Mouse (Mus musculus): Measurements from ENCODE around the gene Mrps27. TPM values are rescaled to one million over a fixed set of nuclear protein-coding genes. Genes with fewer than 3 reads are reported as not detected.
A peak's percentile ranks its signal among the peaks of the same experiment; 100 is the strongest.

Gene Mrps27
- total and polyA plus RNA-seq, 2 experiments from 2014 or later = 19.6 to 37.4 TPM

GRCm38 (mm10) chr13:99441700-99442433 is 97.3 kb downstream of the Mrps27 start:
- Histone ChIP-seq H3K4me1 (ENCODE audit: insufficient read depth, low read length) (peaks cover 20% of the 10 kb centered on the region), H3K27ac (ENCODE audit: low read depth, low read length) (no peak overlapping the region; the same call in 1 of the 2 replicates), H3K4me2 (ENCODE audit: low read depth, low read length, poor library complexity, severe bottlenecking) (no peak overlapping the region), H3K9ac (replicated peaks; ENCODE audit: low read length, poor library complexity, severe bottlenecking) (no peak overlapping the region), H3K9me3 (ENCODE audit: low read length) (no peaks in the 10 kb centered on the region), H3K27me3 (ENCODE audit: insufficient read depth, low read length) (no peaks in the 10 kb centered on the region), H3K4me3 (ENCODE audit: low read depth, low read length) (no peak overlapping the region), H3K36me3 (ENCODE audit: insufficient read depth, low read length) (peaks cover 28% of the 10 kb centered on the region)
- TF ChIP-seq CTCF (IDR thresholded peaks at IDR 0.05) = no peak
- 39% methylated on average over 18 of the region's 18 CpGs for WGBS
- DNase-seq (ENCODE audit: low spot score) = no peak
- no peak for ATAC-seq (ENCODE audit: low FRiP score)

- no peak overlapping the region; the same call in 1 of the 2 replicates for H3K27ac ChIP-seq (ENCODE audit: low read depth, low read length)
- ATAC-seq (ENCODE audit: low FRiP score) = no peak
- H3K4me1 ChIP-seq (ENCODE audit: insufficient read depth, low read length) = peaks cover 28% of the 10 kb centered on the region
- H3K27me3 ChIP-seq (ENCODE audit: insufficient read depth, low read length) = no peaks in the 10 kb centered on the region
- no peak overlapping the region for H3K9ac ChIP-seq (replicated peaks; ENCODE audit: low read length, poor library complexity, severe bottlenecking)
- no peak for TF ChIP-seq CTCF (IDR thresholded peaks at IDR 0.05)
- no peak overlapping the region for H3K4me3 ChIP-seq (ENCODE audit: low read depth, low read length)
- DNase-seq (ENCODE audit: low spot score) = no peak
- 16% methylated on average over 12 of the region's 12 CpGs for WGBS
- no peak overlapping the region for H3K4me2 ChIP-seq (ENCODE audit: low read depth, low read length, poor library complexity, severe bottlenecking)
- no peaks in the 10 kb centered on the region for H3K9me3 ChIP-seq (ENCODE audit: low read length)
- peaks cover 23% of the 10 kb centered on the region for H3K36me3 ChIP-seq (ENCODE audit: insufficient read depth, low read length)
These were observed 98.1 kb downstream of the Mrps27 start for GRCm38 (mm10) chr13:99442434-99443249.

DNA sequence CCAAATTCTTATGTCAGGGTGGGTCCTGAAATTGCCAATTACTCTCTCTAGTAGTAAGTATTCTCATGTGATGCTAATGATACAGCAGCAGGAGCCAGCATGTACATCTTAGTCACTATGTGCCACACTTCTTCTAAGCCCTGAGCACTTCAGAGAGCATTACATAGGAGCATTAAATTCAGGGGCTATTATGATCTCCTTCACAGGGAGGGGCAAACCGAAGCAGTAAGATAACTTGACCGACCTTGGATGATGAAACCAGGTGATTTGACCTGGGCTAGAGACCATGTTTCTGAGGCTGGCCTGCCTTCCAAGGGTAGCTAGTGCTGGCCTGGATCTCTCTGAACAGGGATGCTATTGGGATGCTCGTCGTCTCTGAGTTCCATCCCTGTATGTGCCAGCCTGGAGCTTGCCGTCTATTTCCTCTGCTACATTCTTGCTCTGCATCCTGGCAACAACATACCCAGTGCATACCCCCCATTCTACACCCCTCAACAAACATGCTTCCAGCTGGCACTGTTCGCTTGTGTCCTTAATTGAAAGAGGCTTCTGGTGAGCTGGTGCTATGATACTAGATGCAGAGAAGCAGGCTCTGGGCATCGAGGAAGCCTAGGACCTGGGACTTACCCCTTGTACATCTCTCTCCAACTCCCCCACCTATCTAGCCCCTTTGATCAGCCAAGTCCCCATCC is 99.0 kb downstream of the Mrps27 start:
- TF ChIP-seq CTCF (IDR thresholded peaks at IDR 0.05) = no peak
- Histone ChIP-seq H3K9ac (replicated peaks; ENCODE audit: low read length, poor library complexity, severe bottlenecking) (no peak overlapping the region), H3K27ac (ENCODE audit: low read depth, low read length) (peak overlapping the region; percentile 62), H3K4me1 (ENCODE audit: insufficient read depth, low read length) (peaks cover 33% of the 10 kb centered on the region), H3K9me3 (ENCODE audit: low read length) (no peaks in the 10 kb centered on the region), H3K27me3 (ENCODE audit: insufficient read depth, low read length) (no peaks in the 10 kb centered on the region), H3K4me2 (ENCODE audit: low read depth, low read length, poor library complexity, severe bottlenecking) (no peak overlapping the region), H3K36me3 (ENCODE audit: insufficient read depth, low read length) (peaks cover 23% of the 10 kb centered on the region), H3K4me3 (ENCODE audit: low read depth, low read length) (no peak overlapping the region)
- ATAC-seq (ENCODE audit: low FRiP score) (peak; percentile 50), DNase-seq (ENCODE audit: low spot score) (peak; percentile 79)
- 14% methylated on average over 7 of the region's 7 CpGs for WGBS

DNA sequence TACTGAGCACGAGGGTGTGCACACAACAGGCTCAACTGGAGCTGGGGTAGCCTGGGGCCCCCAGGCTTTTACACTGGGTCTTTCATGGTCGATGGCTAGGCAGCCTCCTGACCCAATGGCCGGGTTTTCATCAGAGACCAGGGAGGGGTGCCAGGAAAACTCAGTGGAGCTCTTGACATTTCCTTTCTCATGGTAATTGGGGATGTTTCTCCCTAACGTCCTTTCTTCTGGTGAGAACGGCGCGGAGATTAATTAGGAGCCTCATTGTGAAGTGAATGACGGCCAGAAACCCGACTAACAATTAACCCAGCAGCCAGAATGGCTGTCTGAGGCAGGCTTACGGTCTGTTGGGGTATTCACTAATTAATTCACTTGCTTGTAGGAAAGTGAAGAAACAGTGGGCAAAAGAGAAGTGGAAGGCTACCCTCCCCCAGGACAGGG is 99.9 kb downstream of the Mrps27 start:
- WGBS = 11% methylated on average over 10 of the region's 10 CpGs
- no peak overlapping the region for H3K4me3 ChIP-seq (ENCODE audit: low read depth, low read length)
- no peak for TF ChIP-seq CTCF (IDR thresholded peaks at IDR 0.05)
- ATAC-seq (ENCODE audit: low FRiP score) (peak; percentile 73), DNase-seq (ENCODE audit: low spot score) (peak; percentile 88)
- H3K4me1 ChIP-seq (ENCODE audit: insufficient read depth, low read length) = peaks cover 38% of the 10 kb centered on the region
- no peak overlapping the region for H3K9ac ChIP-seq (replicated peaks; ENCODE audit: low read length, poor library complexity, severe bottlenecking)
- peak overlapping the region; percentile 62 for H3K27ac ChIP-seq (ENCODE audit: low read depth, low read length)
- no peak overlapping the region for H3K4me2 ChIP-seq (ENCODE audit: low read depth, low read length, poor library complexity, severe bottlenecking)
- H3K36me3 ChIP-seq (ENCODE audit: insufficient read depth, low read length) = peaks cover 23% of the 10 kb centered on the region
- no peaks in the 10 kb centered on the region for H3K9me3 ChIP-seq (ENCODE audit: low read length)
- no peaks in the 10 kb centered on the region for H3K27me3 ChIP-seq (ENCODE audit: insufficient read depth, low read length)

- Histone ChIP-seq H3K36me3 (ENCODE audit: insufficient read depth, low read length) (peaks cover 21% of the 10 kb centered on the region), H3K9me3 (ENCODE audit: low read length) (no peaks in the 10 kb centered on the region), H3K27me3 (ENCODE audit: insufficient read depth, low read length) (no peaks in the 10 kb centered on the region), H3K4me3 (ENCODE audit: low read depth, low read length) (no peak overlapping the region), H3K4me2 (ENCODE audit: low read depth, low read length, poor library complexity, severe bottlenecking) (no peak overlapping the region), H3K9ac (replicated peaks; ENCODE audit: low read length, poor library complexity, severe bottlenecking) (no peak overlapping the region), H3K4me1 (ENCODE audit: insufficient read depth, low read length) (peaks cover 43% of the 10 kb centered on the region), H3K27ac (ENCODE audit: low read depth, low read length) (no peak overlapping the region)
- peak; percentile 36 for DNase-seq (ENCODE audit: low spot score)
- no peak for TF ChIP-seq CTCF (IDR thresholded peaks at IDR 0.05)
- 2% methylated on average over 6 of the region's 6 CpGs for WGBS
- ATAC-seq (ENCODE audit: low FRiP score) = peak; percentile 6; the same call in 1 of the 2 replicates
These were observed 100.3 kb downstream of the Mrps27 start for GRCm38 (mm10) chr13:99444880-99445279.
